Mouse (Mus musculus): ENCODE measurements at regions not wholly inside any gene's neighbourhood (a gene's known extent, or its start where the extent isn't known, plus 50 kb on each side); places are given as distances from the start of the nearest gene placed in this dataset.

DNA sequence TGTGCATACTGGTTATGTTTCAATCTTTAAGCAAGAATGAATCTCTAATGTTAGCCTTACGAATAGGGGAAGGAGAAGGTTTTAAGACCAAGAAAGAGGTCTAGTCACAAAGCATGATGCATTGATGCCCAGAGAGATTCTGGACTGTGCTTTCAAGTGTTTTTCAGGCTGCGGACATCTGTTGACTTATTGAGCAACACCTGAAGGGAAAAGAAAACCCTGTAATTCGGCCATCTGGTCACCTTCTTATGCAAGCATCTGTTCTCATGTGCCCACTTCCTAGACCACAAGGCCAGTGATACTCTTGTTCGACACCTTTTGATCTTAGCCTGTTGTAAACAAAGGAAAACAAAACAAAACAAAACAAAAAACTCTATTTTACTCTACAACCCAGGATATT, 218.1 kb upstream of the Slc24a2 start:
- TF ChIP-seq CTCF (IDR thresholded peaks at IDR 0.05; ENCODE audit: borderline replicate concordance, insufficient read depth, low read length): no peak
- no peak for TF ChIP-seq POLR2A (IDR thresholded peaks at IDR 0.05; ENCODE audit: low read depth, low read length)

Measured in embryonic fibroblast, embryonic 13.5 days (primary cell).